Mouse (Mus musculus): ENCODE data around the gene B4galt5. TPM values are rescaled to one million over a fixed set of nuclear protein-coding genes. Genes with fewer than 3 reads are reported as not detected.
"Not testable (repeated sequence)": the region's sequence is repeated elsewhere in the genome, so short reads cannot be mapped to it uniquely, and the experiment has no call there.

Gene B4galt5
- 10 to 100 TPM; 21.1 to 26.0 TPM for total RNA-seq (2021)
- long read RNA-seq, experiment 1, full-length matches to known transcripts, result 1 of 13 reads
- long read RNA-seq, experiment 1, partial matches to known transcripts, result 1 of 13 reads
- long read RNA-seq, experiment 1, other reads (novel, unspliced or antisense), result 11 of 13 reads
- long read RNA-seq, experiment 2, partial matches to known transcripts, result 0 of 10 reads
- long read RNA-seq, experiment 2, other reads (novel, unspliced or antisense), result 10 of 10 reads

- peak; percentile 45 for DNase-seq
Measured at GRCm38 (mm10) chr2:167348376-167349282, at the start of gene B4galt5. Gene B4galt5 (minus strand): TSS chr2:167349183.

- DNase-seq, result not testable (repeated sequence)
Measured at GRCm38 (mm10) chr2:167396420-167396819, 47.4 kb upstream of the B4galt5 start.

- DNase-seq, result no peak
Measured at GRCm38 (mm10) chr2:167394426-167394825, 45.4 kb upstream of the B4galt5 start.

- DNase-seq, result no peak
Measured at GRCm38 (mm10) chr2:167386998-167387397, 38.0 kb upstream of the B4galt5 start.

GRCm38 (mm10) chr2:167386456-167386855, 37.5 kb upstream of the B4galt5 start:
- DNase-seq, result no peak

- no peak for DNase-seq
Measured at GRCm38 (mm10) chr2:167383666-167384083, 34.7 kb upstream of the B4galt5 start.

GRCm38 (mm10) chr2:167382389-167382788, 33.4 kb upstream of the B4galt5 start:
- DNase-seq, result no peak

GRCm38 (mm10) chr2:167381596-167381995, 32.6 kb upstream of the B4galt5 start:
- no peak for DNase-seq

- DNase-seq, result no peak
Measured at GRCm38 (mm10) chr2:167380615-167381285, 31.8 kb upstream of the B4galt5 start.

GRCm38 (mm10) chr2:167378972-167379371, 30.0 kb upstream of the B4galt5 start:
- DNase-seq, result no peak

- no peak for DNase-seq
Measured at GRCm38 (mm10) chr2:167377697-167378096, 28.7 kb upstream of the B4galt5 start.

GRCm38 (mm10) chr2:167376160-167376564, 27.2 kb upstream of the B4galt5 start:
- DNase-seq, result peak; percentile 40

GRCm38 (mm10) chr2:167375688-167376087, 26.7 kb upstream of the B4galt5 start:
- no peak for DNase-seq

- DNase-seq, result no peak
Measured at GRCm38 (mm10) chr2:167375135-167375534, 26.2 kb upstream of the B4galt5 start.

GRCm38 (mm10) chr2:167374191-167374805, 25.3 kb upstream of the B4galt5 start:
- DNase-seq, result no peak

- DNase-seq, result peak; percentile 77
Measured at GRCm38 (mm10) chr2:167373266-167373665, 24.3 kb upstream of the B4galt5 start.

GRCm38 (mm10) chr2:167371506-167371905, 22.5 kb upstream of the B4galt5 start:
- DNase-seq, result no peak

- DNase-seq, result no peak
Measured at GRCm38 (mm10) chr2:167368328-167368727, 19.3 kb upstream of the B4galt5 start.

GRCm38 (mm10) chr2:167367777-167368281, 18.8 kb upstream of the B4galt5 start:
- DNase-seq, result no peak

GRCm38 (mm10) chr2:167367325-167367724, 18.3 kb upstream of the B4galt5 start:
- DNase-seq, result no peak

- no peak for DNase-seq
Measured at GRCm38 (mm10) chr2:167365063-167365462, 16.1 kb upstream of the B4galt5 start.

Measured in gastrocnemius, postnatal 10 days (tissue).